Mouse (Mus musculus) liver, postnatal 0 days (tissue): ENCODE measurements around the gene Stx4a.

Source experiments
- CTCF ChIP-seq: sonication (generic); IDR thresholded peaks from 2 replicates; pipeline ENCODE4 v1.5.1; 2016; ENCODE audit warnings: antibody characterized with exemption, low read depth
- EP300 ChIP-seq: IDR thresholded peaks from 2 replicates; pipeline ENCODE4 v1.6.1; 2016; ENCODE audit warnings: antibody characterized with exemption, low read depth, mild to moderate bottlenecking

GRCm38 (mm10) chr7:127802313-127802712 lies 21.8 kb upstream of the Stx4a start:
- no peak for TF ChIP-seq CTCF
- no peak for TF ChIP-seq EP300
